Mouse (Mus musculus) MEL-GATA-1-ER (cell line): Measurements from ENCODE around the gene Rnf223.
"Not testable (repeated sequence)": the region's sequence is repeated elsewhere in the genome, so short reads cannot be mapped to it uniquely, and the experiment has no call there.

Source experiments
- DNase-seq: peaks from one replicate; pipeline ENCODE4 v3.0.0-alpha.2; 2012; ENCODE audit warnings: low read depth; ENCODE audit errors: extremely low read depth

Gene Rnf223

DNA sequence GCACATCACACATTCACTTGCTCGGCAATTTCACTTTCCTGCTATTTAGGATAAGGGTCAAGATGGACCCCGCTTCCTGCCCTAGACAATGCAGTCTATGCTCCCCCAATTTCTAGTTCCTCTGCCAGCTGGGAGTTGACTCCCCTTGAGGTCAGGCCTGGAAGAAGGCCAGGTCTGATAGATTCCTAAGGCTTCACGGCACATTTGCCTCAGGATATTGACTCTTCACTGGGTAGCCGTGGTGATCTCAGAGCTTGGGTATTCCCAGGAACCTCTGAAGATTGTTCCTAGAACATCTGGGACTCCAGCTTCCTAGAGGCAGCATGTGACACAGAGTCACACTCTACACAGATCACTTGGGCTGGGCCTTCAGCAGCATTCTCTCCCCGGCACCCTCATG, 1.6 kb upstream of the Rnf223 start:
- no peak for DNase-seq

DNA sequence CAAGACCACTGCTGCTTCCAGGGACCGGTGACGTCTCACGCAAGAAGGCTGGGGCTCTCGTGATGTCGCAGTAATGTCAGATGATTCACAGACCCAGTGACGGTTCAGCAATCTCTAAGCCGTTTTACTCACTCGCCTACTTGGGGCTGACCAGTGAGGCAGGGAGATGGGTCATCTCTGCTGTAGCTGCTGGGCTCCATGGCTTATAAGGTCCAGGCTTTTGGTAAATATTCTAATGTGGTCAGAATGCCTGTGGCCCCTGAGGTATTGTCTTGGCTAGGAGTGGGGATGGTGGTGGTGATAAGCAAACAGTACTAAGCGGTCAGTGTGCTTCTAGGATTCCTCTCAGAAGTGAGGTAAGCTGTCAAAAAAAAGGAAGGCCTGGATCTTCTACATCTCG, 627 bp downstream of the Rnf223 start:
- no peak for DNase-seq

- DNase-seq = no peak
Observed at GRCm38 (mm10) chr4:156133334-156133733, 3.0 kb downstream of the Rnf223 start.

DNA sequence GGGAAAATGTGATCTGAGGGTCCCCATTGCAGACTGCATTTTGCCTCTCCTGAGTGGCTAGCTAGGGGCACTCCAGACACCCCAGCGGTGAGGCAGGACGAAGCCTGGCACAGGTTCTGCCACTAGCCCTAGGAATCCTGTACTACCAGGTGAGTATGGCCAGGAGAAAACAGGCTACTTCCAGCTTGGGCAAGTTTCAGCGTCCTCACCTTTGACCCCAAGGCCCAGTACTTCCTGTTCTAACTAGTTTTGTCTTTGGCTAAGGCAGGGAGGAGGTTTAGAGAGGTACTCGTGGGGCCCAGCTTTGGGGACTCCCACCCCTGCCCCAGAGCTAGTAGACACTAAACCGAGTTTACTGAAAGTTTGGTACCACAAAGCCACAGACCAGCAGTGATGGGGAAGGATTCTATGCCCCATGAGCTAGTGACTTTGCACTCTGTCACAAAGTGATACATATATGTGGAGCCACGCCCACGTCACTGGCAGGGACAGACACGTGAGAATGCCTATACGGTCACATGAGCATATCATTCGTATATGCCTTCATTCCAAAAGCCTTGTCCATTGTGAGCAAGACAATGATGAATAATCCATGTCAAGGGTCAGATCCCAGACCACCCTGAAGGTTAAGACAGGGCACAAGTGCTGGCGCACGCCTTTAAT, 3.8 kb downstream of the Rnf223 start:
- DNase-seq = no peak

DNA sequence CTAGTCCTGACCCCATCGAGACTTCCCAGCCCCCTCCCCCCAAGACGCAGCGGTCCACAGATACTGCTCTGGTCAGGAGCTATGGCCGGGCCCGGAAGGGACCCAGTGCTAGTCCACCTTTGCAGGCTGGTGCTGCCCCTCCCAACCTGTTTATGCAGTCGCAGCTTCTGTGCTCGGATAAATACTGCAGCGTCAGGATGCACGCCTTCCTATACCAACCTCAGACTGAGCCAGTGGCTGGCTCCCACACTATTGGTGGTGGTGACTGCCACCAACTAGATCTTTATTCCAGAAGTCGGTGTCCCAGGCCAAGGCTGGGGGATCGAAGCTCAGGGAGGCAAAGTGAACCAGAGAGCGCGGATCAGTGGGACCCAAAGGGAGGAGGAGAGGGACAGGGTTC, 4.8 kb downstream of the Rnf223 start:
- no peak for DNase-seq

- DNase-seq = no peak
Observed at GRCm38 (mm10) chr4:156135801-156136200, 5.5 kb downstream of the Rnf223 start.

GRCm38 (mm10) chr4:156136285-156137100, 6.2 kb downstream of the Rnf223 start:
- DNase-seq = peak; percentile 23

GRCm38 (mm10) chr4:156150887-156151286, 20.6 kb downstream of the Rnf223 start:
- DNase-seq = not testable (repeated sequence)

DNA sequence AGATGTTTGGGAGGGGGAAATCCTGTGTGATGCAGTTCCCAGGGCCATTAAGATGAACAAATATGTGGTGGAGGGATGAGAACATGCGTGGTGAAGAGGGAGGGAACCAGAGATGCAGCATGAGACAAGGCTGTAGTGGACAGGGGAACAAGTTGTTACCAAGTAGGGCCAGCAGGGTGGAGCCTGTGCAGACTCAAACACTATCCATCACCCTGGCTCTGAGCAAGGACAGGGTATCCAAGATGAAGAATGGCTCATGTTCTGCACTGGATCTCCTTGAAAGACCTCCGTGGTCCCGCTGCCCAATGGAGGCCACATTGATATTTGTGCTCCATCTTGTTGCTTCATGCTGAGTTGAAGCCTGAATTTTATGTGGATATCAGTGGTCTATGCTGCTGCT, 24.5 kb downstream of the Rnf223 start:
- no peak for DNase-seq

DNA sequence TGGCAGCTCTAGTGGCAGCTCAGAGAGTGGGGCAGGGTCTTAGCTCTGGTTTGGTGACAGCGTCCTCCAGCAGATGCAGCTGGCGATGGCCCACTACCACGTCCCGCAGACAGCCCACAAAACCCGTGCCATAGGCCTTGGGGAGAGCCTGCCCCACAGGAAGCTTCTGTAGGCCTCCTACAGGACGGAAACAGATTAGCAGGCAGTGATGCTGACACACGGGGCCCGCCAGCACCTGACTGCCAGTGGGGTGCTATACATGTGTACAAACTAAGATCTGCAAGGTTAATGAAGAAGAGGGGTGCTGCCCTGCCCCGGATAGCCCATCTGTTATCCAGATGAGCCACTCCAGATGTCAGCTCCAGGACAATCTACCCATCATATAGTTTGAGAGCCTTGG, 36.2 kb downstream of the Rnf223 start:
- DNase-seq = no peak

- no peak for DNase-seq
Observed at GRCm38 (mm10) chr4:156168611-156169010, 38.3 kb downstream of the Rnf223 start.

GRCm38 (mm10) chr4:156169129-156169528, 38.8 kb downstream of the Rnf223 start:
- DNase-seq = no peak

GRCm38 (mm10) chr4:156171828-156172227, 41.5 kb downstream of the Rnf223 start:
- no peak for DNase-seq

DNA sequence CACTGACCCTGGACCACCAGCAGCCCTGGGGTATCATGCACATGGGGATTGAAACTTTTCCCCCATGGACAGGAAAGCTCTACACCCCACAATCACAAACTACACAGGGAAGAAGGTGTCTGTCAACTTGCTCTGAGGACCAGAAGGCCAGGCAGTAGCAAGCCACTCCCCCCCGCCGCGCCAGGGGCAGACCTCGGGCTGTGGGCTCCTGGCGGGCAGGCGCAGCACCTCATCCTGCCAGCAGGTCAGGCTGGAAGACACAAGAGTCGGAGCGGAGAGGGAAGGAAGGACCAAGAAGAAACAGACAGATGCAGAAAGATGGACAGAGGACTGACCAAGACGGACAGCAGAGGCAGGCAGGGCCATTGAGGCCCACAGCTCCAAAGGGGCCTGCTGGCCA, 47.3 kb downstream of the Rnf223 start:
- DNase-seq = no peak
